9 mouse cellular contexts compared by ENCODE assay signal in genomic region chr1:177445461-177446130, GRCm38 (mm10). TPM values are rescaled to one million over a fixed set of nuclear protein-coding genes. Genes with fewer than 3 reads are reported as not detected.
DNase-seq lines count a peak whose midpoint lies in the region; ATAC-seq lines count a peak whose summit lies in the region.
"Had no signal": no experiment of that assay in that cellular context is flagged by ENCODE, and none has a peak within 500 bp of the region (broad histone marks: within the 10 kb centered on the region; RNA-seq: fewer than 3 reads in every experiment).

No protein-coding gene starts in this region.

- WGBS in neural tube, embryonic 11.5 days: 24% methylated on average over 7 of the region's 7 CpGs
- WGBS in midbrain, embryonic 11.5 days: 19% methylated on average over 7 of the region's 7 CpGs

- no peak for ATAC-seq in neural tube, embryonic 11.5 days (ENCODE audit: insufficient read depth, low FRiP score, low TSS enrichment)
- ATAC-seq in midbrain, embryonic 11.5 days (ENCODE audit: low FRiP score): no peak

- peak overlapping the region; percentile 96 for H3K4me3 ChIP-seq in neural tube, embryonic 11.5 days (ENCODE audit: low read depth, low read length)
- H3K4me3 ChIP-seq in midbrain, embryonic 11.5 days (ENCODE audit: low read depth, low read length): peak overlapping the region; percentile 96
- H3K4me3 ChIP-seq: liver, embryonic 13.5 days had no signal

- DNase-seq in cerebellum, adult 9-10 months: peak; percentile 60
- no peak for DNase-seq in cerebellum, adult 11-12 months
- no peak for DNase-seq in neural tube, embryonic 11.5 days (ENCODE audit: low spot score)
- DNase-seq in neural tube, embryonic 10.5 days (ENCODE audit: extremely low spot score, low spot score): no peak
- peak; percentile 92 for DNase-seq in midbrain, embryonic 11.5 days (ENCODE audit: low spot score, missing footprints)
- no peak for DNase-seq in adrenal gland, postnatal 10 days
- DNase-seq in thymus, postnatal 10 days (ENCODE audit: low spot score in 2 of 2): no peak
- no peak for DNase-seq in layer of hippocampus, adult 9-10 months (ENCODE audit: low spot score)
- DNase-seq: liver, embryonic 13.5 days had no signal

- H3K36me3 ChIP-seq in neural tube, embryonic 11.5 days (ENCODE audit: control insufficient read depth, insufficient read depth, low read length): peaks cover 6% of the 10 kb centered on the region
- peaks cover 8% of the 10 kb centered on the region for H3K36me3 ChIP-seq in midbrain, embryonic 11.5 days (ENCODE audit: control insufficient read depth, insufficient read depth, low read length)

- no peaks in the 10 kb centered on the region for H3K9me3 ChIP-seq in neural tube, embryonic 11.5 days (ENCODE audit: control insufficient read depth, low read length)
- H3K9me3 ChIP-seq in midbrain, embryonic 11.5 days (ENCODE audit: control insufficient read depth, low read length): no peaks in the 10 kb centered on the region
- H3K9me3 ChIP-seq: liver, embryonic 13.5 days had no signal

- H3K9ac ChIP-seq in neural tube, embryonic 11.5 days (ENCODE audit: low read length): peak overlapping the region; percentile 82
- peak overlapping the region; percentile 99 for H3K9ac ChIP-seq in midbrain, embryonic 11.5 days (ENCODE audit: low read length)
- H3K9ac ChIP-seq: liver, embryonic 13.5 days had no signal

- peak overlapping the region; percentile 76 for H3K27ac ChIP-seq in neural tube, embryonic 11.5 days (ENCODE audit: low read depth, low read length)
- peak overlapping the region; percentile 98 for H3K27ac ChIP-seq in midbrain, embryonic 11.5 days (ENCODE audit: low read depth, low read length)
- H3K27ac ChIP-seq: liver, embryonic 13.5 days had no signal

- no peaks in the 10 kb centered on the region for H3K27me3 ChIP-seq in neural tube, embryonic 11.5 days (ENCODE audit: control insufficient read depth, insufficient read depth, low read length)
- H3K27me3 ChIP-seq in midbrain, embryonic 11.5 days (ENCODE audit: control insufficient read depth, insufficient read depth, low read length): no peaks in the 10 kb centered on the region
- H3K27me3 ChIP-seq: liver, embryonic 13.5 days had no signal

- peaks cover 24% of the 10 kb centered on the region for H3K4me1 ChIP-seq in neural tube, embryonic 11.5 days (ENCODE audit: control insufficient read depth, insufficient read depth, low read length)
- H3K4me1 ChIP-seq in midbrain, embryonic 11.5 days (ENCODE audit: control insufficient read depth, insufficient read depth, low read length): peaks cover 46% of the 10 kb centered on the region

- peak overlapping the region; percentile 66 for H3K4me2 ChIP-seq in neural tube, embryonic 11.5 days (ENCODE audit: low read depth)
- peak overlapping the region; percentile 85 for H3K4me2 ChIP-seq in midbrain, embryonic 11.5 days
- H3K4me2 ChIP-seq: liver, embryonic 13.5 days had no signal

RNA-seq across cellular contexts. Expression of gene Zbtb18, which starts 3.4 kb away (rescaled TPM):
- 8.5 and 11.6 TPM in 2 replicates for polyA plus RNA-seq in neural tube, embryonic 11.5 days (2014; fragmentation: Nextera tagmentation; extraction: Ambion mirVana)
- 10.2 and 10.7 TPM in 2 replicates for polyA plus RNA-seq in midbrain, embryonic 11.5 days (2014; fragmentation: Nextera tagmentation; extraction: Ambion mirVana)
- total RNA-seq in adrenal gland, postnatal 10 days (2021): 10 to 100 TPM; 27.9 to 38.6 TPM

Comparison
In these comparisons a context has a peak if more than half of its experiments do, and no peak if none do; other contexts are left out.
1. DNase-seq: peak in cerebellum, adult 9-10 months (single experiment) and midbrain, embryonic 11.5 days (single experiment); none in cerebellum, adult 11-12 months (single experiment), neural tube, embryonic 11.5 days (single experiment), neural tube, embryonic 10.5 days (single experiment), adrenal gland, postnatal 10 days (single experiment), thymus, postnatal 10 days (0 of 2) and layer of hippocampus, adult 9-10 months (single experiment).